Mouse (Mus musculus): ENCODE results near the gene Gm15448. TPM values are rescaled to one million over a fixed set of nuclear protein-coding genes. Genes with fewer than 3 reads are reported as not detected.
"Not testable (repeated sequence)": the region's sequence is repeated elsewhere in the genome, so short reads cannot be mapped to it uniquely, and the experiment has no call there.

The Gm15448 gene
- not detected in 2 replicates for polyA plus RNA-seq (2014; fragmentation: Nextera tagmentation; extraction: Ambion mirVana)

DNA sequence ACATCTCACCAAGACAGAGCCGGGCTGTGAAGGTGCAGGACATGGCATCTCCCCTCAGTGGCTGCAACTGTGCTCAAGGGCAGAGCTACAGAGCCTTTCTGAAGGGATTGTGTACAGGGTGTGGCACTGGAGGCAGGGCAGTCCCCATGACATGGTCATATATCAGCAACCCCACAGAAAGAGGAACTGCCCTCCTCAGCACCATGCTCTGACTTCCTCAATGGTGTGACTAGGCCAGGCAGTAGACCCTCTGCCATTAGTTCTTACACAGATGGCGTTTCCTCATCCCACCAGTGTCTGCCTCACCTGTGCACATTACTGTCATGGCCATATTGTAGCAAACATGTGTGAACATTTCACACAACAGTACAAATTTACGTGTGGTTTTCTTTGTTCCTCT lies at the start of gene Gm15448:
Gene Gm15448, minus strand, starts transcription at position 89 of the 400 bp plus-strand sequence.
- not testable (repeated sequence) for H3K27me3 ChIP-seq (ENCODE audit: control insufficient read depth, insufficient read depth, low read length); H3K4me2 ChIP-seq (ENCODE audit: low read depth, low read length); H3K27ac ChIP-seq (ENCODE audit: low read depth, low read length); H3K4me1 ChIP-seq (ENCODE audit: control insufficient read depth, insufficient read depth, low read length); ATAC-seq (ENCODE audit: low read depth); H3K9me3 ChIP-seq (ENCODE audit: control insufficient read depth, low read length); H3K36me3 ChIP-seq (ENCODE audit: control insufficient read depth, insufficient read depth, low read length); H3K4me3 ChIP-seq (ENCODE audit: low read depth, low read length); H3K9ac ChIP-seq (replicated peaks; ENCODE audit: low read depth, low read length)
- 73% methylated on average over 1 of the region's 3 CpGs for WGBS

DNA sequence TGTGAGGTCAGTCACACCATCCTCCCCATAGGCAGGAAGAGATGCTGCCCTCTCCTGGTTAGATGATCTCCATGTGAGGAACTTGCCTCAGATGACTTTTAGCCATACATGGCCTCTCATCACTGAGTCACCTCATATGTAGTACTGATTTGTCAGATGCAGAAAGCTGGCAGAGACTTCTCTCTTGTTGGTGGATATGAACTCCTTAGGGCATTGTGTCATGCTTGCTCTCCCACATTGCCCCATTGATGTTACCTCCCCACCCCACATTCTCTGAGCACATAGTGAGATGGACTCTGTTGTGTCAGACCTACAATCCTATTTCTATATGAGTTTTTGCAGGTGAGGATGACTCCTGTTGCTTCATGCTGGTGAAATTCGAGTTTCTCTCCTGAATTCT lies 49.5 kb upstream of the Gm15448 start:
- not testable (repeated sequence) for H3K36me3 ChIP-seq (ENCODE audit: control insufficient read depth, insufficient read depth, low read length); H3K9me3 ChIP-seq (ENCODE audit: control insufficient read depth, low read length); H3K4me2 ChIP-seq (ENCODE audit: low read depth, low read length); ATAC-seq (ENCODE audit: low read depth); H3K27ac ChIP-seq (ENCODE audit: low read depth, low read length); H3K27me3 ChIP-seq (ENCODE audit: control insufficient read depth, insufficient read depth, low read length); H3K9ac ChIP-seq (replicated peaks; ENCODE audit: low read depth, low read length); H3K4me3 ChIP-seq (ENCODE audit: low read depth, low read length); H3K4me1 ChIP-seq (ENCODE audit: control insufficient read depth, insufficient read depth, low read length)
- WGBS: no CpG with 5 or more reads among the region's 1 CpGs

DNA sequence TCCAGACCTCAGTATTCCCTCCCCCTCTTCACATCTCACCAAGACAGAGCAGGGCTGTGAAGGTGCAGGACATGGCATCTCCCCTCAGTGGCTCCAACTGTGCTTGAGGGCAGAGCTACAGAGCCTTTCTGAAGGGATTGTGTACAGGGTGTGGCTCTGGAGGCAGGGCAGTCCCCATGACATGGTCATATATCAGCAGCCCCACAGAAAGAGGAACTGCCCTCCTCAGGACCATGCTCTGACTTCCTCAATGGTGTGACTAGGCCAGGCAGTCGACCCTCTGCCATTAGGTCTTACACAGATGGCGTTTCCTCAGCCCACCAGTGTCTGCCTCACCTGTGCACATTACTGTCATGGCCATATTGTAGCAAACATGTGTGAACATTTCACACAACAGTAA lies 19.5 kb upstream of the Gm15448 start, which contains the start of gene Pira2:
Gene Pira2, minus strand, starts transcription at position 101 of the 400 bp plus-strand sequence.
- H3K9ac ChIP-seq (replicated peaks; ENCODE audit: low read depth, low read length); H3K9me3 ChIP-seq (ENCODE audit: control insufficient read depth, low read length); H3K4me2 ChIP-seq (ENCODE audit: low read depth, low read length); H3K27me3 ChIP-seq (ENCODE audit: control insufficient read depth, insufficient read depth, low read length); H3K27ac ChIP-seq (ENCODE audit: low read depth, low read length); H3K4me3 ChIP-seq (ENCODE audit: low read depth, low read length); ATAC-seq (ENCODE audit: low read depth); H3K36me3 ChIP-seq (ENCODE audit: control insufficient read depth, insufficient read depth, low read length); H3K4me1 ChIP-seq (ENCODE audit: control insufficient read depth, insufficient read depth, low read length): not testable (repeated sequence)
- WGBS: no CpG with 5 or more reads among the region's 2 CpGs

DNA sequence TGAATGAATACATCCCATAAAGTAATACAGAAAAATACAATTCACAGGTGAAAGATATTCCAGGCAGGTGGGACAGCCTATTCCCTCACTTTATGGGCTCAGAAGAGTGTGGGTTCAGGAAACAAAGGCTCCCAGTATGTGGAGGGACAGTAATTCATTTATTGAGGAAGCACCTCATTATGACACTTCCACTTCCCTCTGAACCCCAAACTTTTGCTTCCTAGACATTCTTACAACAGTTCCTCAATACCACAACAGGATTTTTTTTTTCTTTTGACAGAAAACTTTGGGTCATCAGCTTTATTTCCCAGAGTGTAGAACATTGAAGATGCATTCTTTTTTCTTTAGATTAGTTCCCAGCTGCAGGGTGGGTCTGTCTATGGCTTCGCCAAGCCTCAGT lies 12.4 kb upstream of the Gm15448 start:
- not testable (repeated sequence) for ATAC-seq (ENCODE audit: low read depth); H3K27me3 ChIP-seq (ENCODE audit: control insufficient read depth, insufficient read depth, low read length); H3K9ac ChIP-seq (replicated peaks; ENCODE audit: low read depth, low read length); H3K36me3 ChIP-seq (ENCODE audit: control insufficient read depth, insufficient read depth, low read length); H3K9me3 ChIP-seq (ENCODE audit: control insufficient read depth, low read length); H3K4me2 ChIP-seq (ENCODE audit: low read depth, low read length); H3K27ac ChIP-seq (ENCODE audit: low read depth, low read length); H3K4me3 ChIP-seq (ENCODE audit: low read depth, low read length); H3K4me1 ChIP-seq (ENCODE audit: control insufficient read depth, insufficient read depth, low read length)
- WGBS: no CpG with 5 or more reads among the region's 1 CpGs

DNA sequence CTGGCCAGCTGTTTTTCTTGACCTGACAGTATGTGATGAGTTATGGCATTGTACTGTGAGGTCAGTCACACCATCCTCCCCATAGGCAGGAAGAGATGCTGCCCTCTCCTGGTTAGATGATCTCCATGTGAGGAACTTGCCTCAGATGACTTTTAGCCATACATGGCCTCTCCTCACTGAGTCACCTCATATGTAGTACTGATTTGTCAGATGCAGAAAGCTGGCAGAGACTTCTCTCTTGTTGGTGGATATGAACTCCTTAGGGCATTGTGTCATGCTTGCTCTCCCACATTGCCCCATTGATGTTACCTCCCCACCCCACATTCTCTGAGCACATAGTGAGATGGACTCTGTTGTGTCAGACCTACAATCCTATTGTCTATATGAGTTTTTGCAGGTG lies 5.1 kb upstream of the Gm15448 start:
- H3K4me3 ChIP-seq (ENCODE audit: low read depth, low read length); H3K9me3 ChIP-seq (ENCODE audit: control insufficient read depth, low read length); H3K27ac ChIP-seq (ENCODE audit: low read depth, low read length); H3K9ac ChIP-seq (replicated peaks; ENCODE audit: low read depth, low read length); H3K4me1 ChIP-seq (ENCODE audit: control insufficient read depth, insufficient read depth, low read length); ATAC-seq (ENCODE audit: low read depth); H3K36me3 ChIP-seq (ENCODE audit: control insufficient read depth, insufficient read depth, low read length); H3K27me3 ChIP-seq (ENCODE audit: control insufficient read depth, insufficient read depth, low read length); H3K4me2 ChIP-seq (ENCODE audit: low read depth, low read length): not testable (repeated sequence)

DNA sequence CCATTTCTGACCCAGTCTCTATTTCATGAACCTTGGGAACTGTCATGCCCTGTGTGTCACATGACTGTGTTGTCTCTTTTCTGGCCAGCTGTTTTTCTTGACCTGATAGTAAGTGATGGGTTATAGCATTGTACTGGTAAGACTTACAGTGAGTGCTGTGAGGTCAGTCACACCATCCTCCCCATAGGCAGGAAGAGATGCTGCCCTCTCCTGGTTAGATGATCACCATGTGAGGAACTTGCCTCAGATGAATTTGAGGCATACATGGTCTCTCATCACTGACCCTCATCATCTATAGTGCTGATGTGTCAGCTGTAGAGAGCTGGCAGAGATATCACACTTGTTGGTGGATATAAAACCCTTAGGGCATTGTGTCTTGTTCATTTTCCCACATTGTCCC lies 13.6 kb downstream of the Gm15448 start:
- not testable (repeated sequence) for H3K27ac ChIP-seq (ENCODE audit: low read depth, low read length); H3K9me3 ChIP-seq (ENCODE audit: control insufficient read depth, low read length); H3K4me3 ChIP-seq (ENCODE audit: low read depth, low read length); H3K27me3 ChIP-seq (ENCODE audit: control insufficient read depth, insufficient read depth, low read length); H3K4me2 ChIP-seq (ENCODE audit: low read depth, low read length); ATAC-seq (ENCODE audit: low read depth); H3K4me1 ChIP-seq (ENCODE audit: control insufficient read depth, insufficient read depth, low read length); H3K9ac ChIP-seq (replicated peaks; ENCODE audit: low read depth, low read length); H3K36me3 ChIP-seq (ENCODE audit: control insufficient read depth, insufficient read depth, low read length)

DNA sequence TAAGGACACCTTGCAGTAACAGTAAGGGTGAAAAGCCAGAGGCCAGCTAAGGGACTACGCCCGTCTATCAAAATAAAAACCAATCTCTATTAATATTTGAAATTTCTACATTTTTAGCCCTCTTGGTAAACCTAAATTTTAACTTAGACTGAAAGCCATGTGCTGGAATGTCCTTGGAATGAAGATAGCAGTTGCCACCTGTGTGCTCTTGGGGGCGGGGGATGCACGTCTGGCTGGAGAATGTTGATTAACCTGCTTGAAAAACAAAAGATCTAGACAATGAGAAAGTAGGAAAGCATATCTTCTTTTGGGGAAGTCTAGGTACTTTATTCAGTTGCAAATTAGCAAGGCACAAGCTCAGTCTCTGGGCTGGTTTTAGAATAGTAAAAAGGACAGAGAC lies 22.6 kb downstream of the Gm15448 start:
- WGBS: 89% methylated on average over 4 of the region's 4 CpGs
- not testable (repeated sequence) for H3K9ac ChIP-seq (replicated peaks; ENCODE audit: low read depth, low read length); H3K27ac ChIP-seq (ENCODE audit: low read depth, low read length); H3K4me3 ChIP-seq (ENCODE audit: low read depth, low read length); H3K4me2 ChIP-seq (ENCODE audit: low read depth, low read length); H3K36me3 ChIP-seq (ENCODE audit: control insufficient read depth, insufficient read depth, low read length); ATAC-seq (ENCODE audit: low read depth); H3K9me3 ChIP-seq (ENCODE audit: control insufficient read depth, low read length); H3K27me3 ChIP-seq (ENCODE audit: control insufficient read depth, insufficient read depth, low read length); H3K4me1 ChIP-seq (ENCODE audit: control insufficient read depth, insufficient read depth, low read length)

DNA sequence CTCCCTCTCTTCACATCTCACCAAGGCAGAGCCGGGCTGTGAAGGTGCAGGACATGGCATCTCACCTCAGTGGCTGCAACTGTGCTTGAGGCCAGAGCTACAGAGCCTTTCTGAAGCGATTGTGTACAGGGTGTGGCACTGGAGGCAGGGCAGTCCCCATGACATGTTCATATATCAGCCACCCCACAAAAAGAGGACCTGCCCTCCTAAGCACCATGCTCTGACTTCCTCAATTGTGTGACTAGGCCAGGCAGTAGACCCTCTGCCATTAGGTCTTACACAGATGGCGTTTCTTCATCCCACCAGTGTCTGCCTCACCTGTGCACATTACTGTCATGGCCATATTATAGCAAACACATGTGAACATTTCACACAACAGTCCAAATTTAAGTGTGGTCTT lies 25.5 kb downstream of the Gm15448 start:
- not testable (repeated sequence) for H3K4me2 ChIP-seq (ENCODE audit: low read depth, low read length); H3K9me3 ChIP-seq (ENCODE audit: control insufficient read depth, low read length); H3K27ac ChIP-seq (ENCODE audit: low read depth, low read length); ATAC-seq (ENCODE audit: low read depth); H3K4me1 ChIP-seq (ENCODE audit: control insufficient read depth, insufficient read depth, low read length); H3K9ac ChIP-seq (replicated peaks; ENCODE audit: low read depth, low read length); H3K36me3 ChIP-seq (ENCODE audit: control insufficient read depth, insufficient read depth, low read length); H3K27me3 ChIP-seq (ENCODE audit: control insufficient read depth, insufficient read depth, low read length); H3K4me3 ChIP-seq (ENCODE audit: low read depth, low read length)
- 84% methylated on average over 3 of the region's 3 CpGs for WGBS

DNA sequence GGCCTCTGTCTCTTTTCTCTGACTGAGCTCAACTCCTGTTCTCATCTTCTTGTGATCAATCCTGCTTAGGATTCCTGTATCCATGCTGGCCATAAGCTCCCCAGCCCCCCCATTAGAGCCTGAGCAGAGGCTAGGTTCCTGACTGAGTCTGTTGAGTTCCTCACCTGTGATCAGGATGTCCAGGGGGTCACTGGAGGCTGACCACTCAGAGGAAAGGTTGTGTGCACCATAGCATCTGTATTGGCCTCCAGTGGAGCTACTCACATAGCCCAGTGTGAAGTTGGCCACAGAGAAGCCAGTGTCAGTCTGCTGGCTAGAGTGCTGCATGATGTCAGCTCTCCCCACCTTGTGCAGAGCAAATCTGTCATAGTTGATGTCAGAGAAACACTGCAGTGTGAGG lies 29.2 kb downstream of the Gm15448 start:
- H3K27me3 ChIP-seq (ENCODE audit: control insufficient read depth, insufficient read depth, low read length); H3K4me2 ChIP-seq (ENCODE audit: low read depth, low read length); H3K27ac ChIP-seq (ENCODE audit: low read depth, low read length); H3K4me3 ChIP-seq (ENCODE audit: low read depth, low read length); ATAC-seq (ENCODE audit: low read depth); H3K36me3 ChIP-seq (ENCODE audit: control insufficient read depth, insufficient read depth, low read length); H3K9me3 ChIP-seq (ENCODE audit: control insufficient read depth, low read length); H3K9ac ChIP-seq (replicated peaks; ENCODE audit: low read depth, low read length); H3K4me1 ChIP-seq (ENCODE audit: control insufficient read depth, insufficient read depth, low read length): not testable (repeated sequence)

Measured in neural tube, embryonic 14.5 days (tissue).